Mouse (Mus musculus): ENCODE results near the gene BC028528.

DNA sequence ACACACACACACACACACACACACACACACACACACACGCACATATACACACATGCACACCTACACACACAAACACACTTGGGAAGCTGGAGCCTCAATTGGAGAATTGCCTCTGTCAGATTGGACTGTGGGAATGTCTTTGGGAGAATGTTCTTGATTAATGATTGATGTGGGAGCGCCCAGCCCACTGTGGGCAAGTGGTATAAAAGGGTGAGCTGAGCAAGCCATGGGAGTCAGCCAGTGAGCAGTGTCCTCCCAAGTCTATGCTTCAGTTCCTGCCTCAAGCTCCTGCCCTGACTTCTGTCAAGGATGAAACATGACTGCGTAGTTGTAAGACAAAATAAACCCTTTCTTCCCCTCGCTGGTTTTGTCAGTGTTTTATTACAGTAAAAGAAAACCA lies 4.2 kb downstream of the BC028528 start:
- TF ChIP-seq GATA1 (IDR thresholded peaks at IDR 0.05; ENCODE audit: low read length): no peak
- TF ChIP-seq TAL1 (IDR thresholded peaks at IDR 0.05; ENCODE audit: low read length): no peak

Measured in erythroblast, embryonic 14.5 days (primary cell).